In genomic region chrX:44789761-44790411, GRCm38 (mm10) we compare ENCODE assay signal across 9 mouse cellular contexts. TPM values are rescaled to one million over a fixed set of nuclear protein-coding genes. Genes with fewer than 3 reads are reported as not detected.
DNase-seq lines count a peak whose midpoint lies in the region; ATAC-seq and TF ChIP-seq lines count a peak whose summit lies in the region.
"Had no signal": no experiment of that assay in that cellular context is flagged by ENCODE, and none has a peak within 500 bp of the region (broad histone marks: within the 10 kb centered on the region; RNA-seq: fewer than 3 reads in every experiment).

TSS of gene Dcaf12l1 (minus strand) at chrX:44790197.

- DNase-seq in heart, postnatal 14 days = peak; percentile 26 to 56
- peak; percentile 26 to 77 for DNase-seq in layer of hippocampus, adult 18-20 months (ENCODE audit: low spot score in 2 of 2)
- DNase-seq in thymus, postnatal 4 days = peak; percentile 25

- H3K27me3 ChIP-seq in megakaryocyte, embryonic 14.5 days (replicated peaks) = peaks cover 19% of the 10 kb centered on the region
- H3K27me3 ChIP-seq in forebrain, embryonic 13.5 days = no peaks in the 10 kb centered on the region
- no peaks in the 10 kb centered on the region for H3K27me3 ChIP-seq in liver, embryonic 15.5 days

- 19% methylated on average over 46 of the region's 47 CpGs for WGBS in forebrain, embryonic 13.5 days
- 18% methylated on average over 47 of the region's 47 CpGs for WGBS in liver, embryonic 15.5 days (ENCODE audit: insufficient replicate concordance)
- 17% methylated on average over 47 of the region's 47 CpGs for WGBS in olfactory bulb, adult 2 months

- no peak within 1 kb of the TSS for H3K27ac ChIP-seq in forebrain, embryonic 13.5 days
- no peak within 1 kb of the TSS for H3K27ac ChIP-seq in liver, embryonic 15.5 days (replicated peaks)
- H3K27ac ChIP-seq in olfactory bulb, adult 2 months (ENCODE audit: insufficient read depth, low read depth, low read length) = no peak within 1 kb of the TSS

- peak within 1 kb of the TSS; percentile 83 for H3K4me3 ChIP-seq in megakaryocyte, embryonic 14.5 days (replicated peaks)
- peak within 1 kb of the TSS; percentile 48 for H3K4me3 ChIP-seq in forebrain, embryonic 13.5 days
- H3K4me3 ChIP-seq in liver, embryonic 15.5 days (replicated peaks) = peak within 1 kb of the TSS; percentile 35
- peak within 1 kb of the TSS; percentile 56 for H3K4me3 ChIP-seq in olfactory bulb, adult 2 months (ENCODE audit: insufficient read depth, low read depth, low read length)

- H3K4me2 ChIP-seq in forebrain, embryonic 13.5 days = peak within 1 kb of the TSS; percentile 66
- peak within 1 kb of the TSS; percentile 65 for H3K4me2 ChIP-seq in liver, embryonic 15.5 days

- peak within 1 kb of the TSS; percentile 64 for H3K9ac ChIP-seq in forebrain, embryonic 13.5 days
- H3K9ac ChIP-seq in liver, embryonic 15.5 days = no peak within 1 kb of the TSS

- intact Hi-C loops in heart, postnatal 14 days (cut with DNase I) = no loop called here

- no peak for TF ChIP-seq POLR2A in olfactory bulb, adult 2 months (IDR thresholded peaks at IDR 0.05; ENCODE audit: insufficient read depth, low read depth, low read length)

- no peak for TF ChIP-seq CTCF in olfactory bulb, adult 2 months (IDR thresholded peaks at IDR 0.05; ENCODE audit: insufficient read depth, low read depth, low read length)

- peaks cover 20% of the 10 kb centered on the region for H3K9me3 ChIP-seq in megakaryocyte, embryonic 14.5 days
- H3K9me3 ChIP-seq in forebrain, embryonic 13.5 days (replicated peaks) = no peaks in the 10 kb centered on the region
- H3K9me3 ChIP-seq in liver, embryonic 15.5 days (replicated peaks) = no peaks in the 10 kb centered on the region

- peaks cover 9% of the 10 kb centered on the region; the same call in 1 of the 2 replicates for H3K4me1 ChIP-seq in megakaryocyte, embryonic 14.5 days
- no peaks in the 10 kb centered on the region for H3K4me1 ChIP-seq in forebrain, embryonic 13.5 days
- no peaks in the 10 kb centered on the region for H3K4me1 ChIP-seq in liver, embryonic 15.5 days (replicated peaks)
- 0 out of 2 replicates have a peak, but pooled peaks cover 11% of the 10 kb centered on the region for H3K4me1 ChIP-seq in olfactory bulb, adult 2 months (ENCODE audit: control insufficient read depth, insufficient read depth, low read length)

- ATAC-seq in megakaryocyte, adult 5-6 weeks (ENCODE audit: poor library complexity, severe bottlenecking) = no peak
- ATAC-seq in forebrain, embryonic 13.5 days = peak; percentile 92
- ATAC-seq in liver, embryonic 15.5 days (ENCODE audit: insufficient read depth) = peak; percentile 75

- no peaks in the 10 kb centered on the region for H3K36me3 ChIP-seq in megakaryocyte, embryonic 14.5 days (replicated peaks; ENCODE audit: low read length)
- H3K36me3 ChIP-seq in forebrain, embryonic 13.5 days (ENCODE audit: poor library complexity, severe bottlenecking) = no peaks in the 10 kb centered on the region
- no peaks in the 10 kb centered on the region for H3K36me3 ChIP-seq in liver, embryonic 15.5 days (replicated peaks)

RNA-seq across cellular contexts. Expression of gene Dcaf12l1, which starts in this region (rescaled TPM):
- not detected in 2 replicates for polyA plus RNA-seq in megakaryocyte, embryonic 14.5 days (2012; ENCODE audit: insufficient read depth, low replicate concordance)
- total RNA-seq in megakaryocyte, adult 5-6 weeks (2015) = not detected in 2 replicates
- total RNA-seq in megakaryocyte, adult 5-6 weeks (2017) = 0.07 TPM in 1 of 2 replicates, not detected in the other
- polyA plus RNA-seq in forebrain, embryonic 13.5 days (2015; fragmentation: Nextera tagmentation; extraction: Ambion mirVana) = 6.4 and 7.5 TPM in 2 replicates
- total RNA-seq in heart, postnatal 14 days (2021) = 1 to 10 TPM; 1.2 to 1.6 TPM
- total RNA-seq in layer of hippocampus, adult 18-20 months (2021) = 10 to 100 TPM; 40.6 to 42.0 TPM
- 0.85 and 0.93 TPM in 2 replicates for polyA plus RNA-seq in liver, embryonic 15.5 days (2015; fragmentation: Nextera tagmentation; extraction: Ambion mirVana)
- not detected in 2 replicates for polyA plus RNA-seq in olfactory bulb, adult 2 months (2012; ENCODE audit: insufficient read depth, insufficient read length, low replicate concordance, missing spikeins)
- polyA plus RNA-seq: C2C12 had no signal

Comparison
In these comparisons a context has a peak if more than half of its experiments do, and no peak if none do; other contexts are left out.
1. RNA of gene Dcaf12l1 (total RNA-seq): 40.6 to 42.0 TPM in layer of hippocampus, adult 18-20 months; 1.2 to 1.6 TPM in heart, postnatal 14 days and 0.07 TPM in megakaryocyte, adult 5-6 weeks; every median in the first group is over 10 times any median in the second.
2. Peak in ATAC-seq, H3K4me3 ChIP-seq and H3K4me2 ChIP-seq in liver, embryonic 15.5 days; RNA of the gene not detected or under 1 TPM.
3. Peak in every context shown above with its lines, with median percentiles within 50 percentile points of each other: H3K4me3 ChIP-seq and DNase-seq.